Mouse (Mus musculus): ENCODE measurements around the gene Casp3. TPM values are rescaled to one million over a fixed set of nuclear protein-coding genes. Genes with fewer than 3 reads are reported as not detected.
A peak's percentile ranks its signal among the peaks of the same experiment; 100 is the strongest.

Gene Casp3
- polyA plus RNA-seq, 1 experiment from 2014 or later: 62.4 TPM

GRCm38 (mm10) chr8:46680671-46681365 lies 63.7 kb downstream of the Casp3 start:
- no peaks in the 10 kb centered on the region for H3K36me3 ChIP-seq
- no peak overlapping the region for H3K9ac ChIP-seq
- H3K27me3 ChIP-seq (replicated peaks): no peaks in the 10 kb centered on the region
- H3K4me2 ChIP-seq: no peak overlapping the region
- H3K27ac ChIP-seq (ENCODE audit: poor library complexity, severe bottlenecking): no peak overlapping the region
- H3K4me1 ChIP-seq (replicated peaks): no peaks in the 10 kb centered on the region
- no peak overlapping the region for H3K4me3 ChIP-seq
- peaks cover 5% of the 10 kb centered on the region; the same call in 1 of the 2 replicates for H3K9me3 ChIP-seq (replicated peaks)
- 57% methylated on average over 5 of the region's 5 CpGs for WGBS
- ATAC-seq (ENCODE audit: insufficient number of reproducible peaks, low FRiP score): no peak

- peak overlapping the region; percentile 79 for H3K9ac ChIP-seq
- under 1% methylated on average over 19 of the region's 19 CpGs for WGBS
- no peaks in the 10 kb centered on the region for H3K36me3 ChIP-seq
- no peaks in the 10 kb centered on the region for H3K27me3 ChIP-seq (replicated peaks)
- H3K4me3 ChIP-seq: peak overlapping the region; percentile 65
- ATAC-seq (ENCODE audit: insufficient number of reproducible peaks, low FRiP score): peak; percentile 99
- H3K4me2 ChIP-seq: peak overlapping the region; percentile 65
- peak overlapping the region; percentile 74 for H3K27ac ChIP-seq (ENCODE audit: poor library complexity, severe bottlenecking)
- H3K4me1 ChIP-seq (replicated peaks): no peaks in the 10 kb centered on the region
- no peaks in the 10 kb centered on the region for H3K9me3 ChIP-seq (replicated peaks)
Observed at GRCm38 (mm10) chr8:46686664-46687336, 69.7 kb downstream of the Casp3 start.

Other genes starting within 250 kb of the Casp3 start
- gene Acsl1, start 146.3 kb upstream of the Casp3 start, polyA plus RNA-seq (2016; fragmentation: Nextera tagmentation; extraction: Ambion mirVana): 23.3 and 24.5 TPM in 2 replicates
- 10.7 and 12.6 TPM in 2 replicates for gene Cenpu, start 65.3 kb upstream of the Casp3 start, polyA plus RNA-seq (2016; fragmentation: Nextera tagmentation; extraction: Ambion mirVana)
- 11.2 and 14.2 TPM in 2 replicates for gene Primpol, start 79 bp upstream of the Casp3 start, polyA plus RNA-seq (2016; fragmentation: Nextera tagmentation; extraction: Ambion mirVana)
- gene Irf2, start 122.4 kb downstream of the Casp3 start, polyA plus RNA-seq (2016; fragmentation: Nextera tagmentation; extraction: Ambion mirVana): 12.5 and 14.9 TPM in 2 replicates